Comparison of ENCODE assay signal across 8 mouse cellular contexts in the genomic region with DNA sequence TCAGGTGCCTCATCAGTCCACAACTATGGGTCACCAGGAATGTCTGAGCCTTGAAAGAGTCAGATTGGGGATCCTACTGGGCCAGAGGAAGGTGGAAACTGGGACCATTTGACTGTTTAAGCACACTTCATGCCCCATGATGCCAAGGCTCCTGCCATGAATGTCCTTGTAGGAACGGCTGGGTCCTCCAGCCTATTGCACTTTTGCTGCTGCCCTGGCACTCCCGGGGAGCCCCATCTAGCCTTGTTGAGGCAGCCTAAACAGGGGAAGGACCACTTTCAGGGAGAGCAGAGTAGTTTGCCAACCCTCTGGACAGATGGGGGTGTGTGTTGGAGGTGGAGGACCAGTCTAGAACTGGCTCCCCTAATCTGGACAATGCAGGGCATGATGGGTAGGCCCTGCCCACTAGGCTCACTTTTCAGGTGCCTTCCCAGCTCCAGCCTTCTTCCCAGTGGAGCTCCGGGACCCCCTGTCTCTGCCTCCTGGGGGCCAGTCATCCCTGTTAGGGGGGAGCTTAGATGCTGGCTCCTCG. TPM values are rescaled to one million over a fixed set of nuclear protein-coding genes. Genes with fewer than 3 reads are reported as not detected.
DNase-seq lines count a peak whose midpoint lies in the region; ATAC-seq and TF ChIP-seq lines count a peak whose summit lies in the region.

Gene Uckl1 (minus strand): TSS at position 482 of the 532 bp plus-strand sequence.

- DNase-seq in testis, postnatal 10 days (ENCODE audit: low spot score), result no peak
- no peak for DNase-seq in layer of hippocampus, postnatal 25 days (ENCODE audit: extremely low spot score in 1 of 2, low spot score in 1 of 2)
- DNase-seq in retina, embryonic 14.5 days (ENCODE audit: low spot score), result no peak
- no peak for DNase-seq in cerebellum, adult 9-10 months

- H3K36me3 ChIP-seq in testis, adult 2 months (ENCODE audit: control insufficient read depth, insufficient read depth, low read length), result peaks cover 3% of the 10 kb centered on the region
- peaks cover 66% of the 10 kb centered on the region for H3K36me3 ChIP-seq in embryonic facial prominence, embryonic 13.5 days
- peaks cover 42% of the 10 kb centered on the region for H3K36me3 ChIP-seq in heart, embryonic 11.5 days (ENCODE audit: control insufficient read depth, insufficient read depth, low read length)
- H3K36me3 ChIP-seq in midbrain, embryonic 13.5 days, result peaks cover 67% of the 10 kb centered on the region

- ATAC-seq in embryonic facial prominence, embryonic 13.5 days (ENCODE audit: insufficient number of reproducible peaks, insufficient read depth, low FRiP score, low TSS enrichment, low read depth), result no peak
- no peak for ATAC-seq in heart, embryonic 11.5 days (replicated peaks; ENCODE audit: insufficient number of reproducible peaks, low FRiP score, low TSS enrichment)
- no peak for ATAC-seq in midbrain, embryonic 13.5 days

- 93% methylated on average over 4 of the region's 4 CpGs for WGBS in embryonic facial prominence, embryonic 13.5 days
- WGBS in heart, embryonic 11.5 days (ENCODE audit: insufficient replicate concordance), result 85% methylated on average over 4 of the region's 4 CpGs
- WGBS in midbrain, embryonic 13.5 days, result 87% methylated on average over 4 of the region's 4 CpGs

- no peaks in the 10 kb centered on the region for H3K27me3 ChIP-seq in testis, adult 2 months (ENCODE audit: control insufficient read depth, insufficient read depth, low read length)
- H3K27me3 ChIP-seq in embryonic facial prominence, embryonic 13.5 days, result no peaks in the 10 kb centered on the region
- H3K27me3 ChIP-seq in heart, embryonic 11.5 days (ENCODE audit: control insufficient read depth, insufficient read depth, low read length), result no peaks in the 10 kb centered on the region
- no peaks in the 10 kb centered on the region for H3K27me3 ChIP-seq in midbrain, embryonic 13.5 days

- peaks cover 11% of the 10 kb centered on the region for H3K4me1 ChIP-seq in testis, adult 2 months (ENCODE audit: control insufficient read depth, insufficient read depth, low read length)
- H3K4me1 ChIP-seq in embryonic facial prominence, embryonic 13.5 days, result peaks cover 18% of the 10 kb centered on the region
- peaks cover 11% of the 10 kb centered on the region for H3K4me1 ChIP-seq in heart, embryonic 11.5 days (ENCODE audit: control insufficient read depth, insufficient read depth, low read length)
- peaks cover 25% of the 10 kb centered on the region for H3K4me1 ChIP-seq in midbrain, embryonic 13.5 days (replicated peaks)

- no peak within 1 kb of the TSS for H3K4me2 ChIP-seq in embryonic facial prominence, embryonic 13.5 days
- H3K4me2 ChIP-seq in heart, embryonic 11.5 days, result no peak within 1 kb of the TSS
- no peak within 1 kb of the TSS for H3K4me2 ChIP-seq in midbrain, embryonic 13.5 days (replicated peaks)

- H3K9me3 ChIP-seq in embryonic facial prominence, embryonic 13.5 days, result no peaks in the 10 kb centered on the region
- no peaks in the 10 kb centered on the region for H3K9me3 ChIP-seq in heart, embryonic 11.5 days (replicated peaks; ENCODE audit: control insufficient read depth, low read length)
- H3K9me3 ChIP-seq in midbrain, embryonic 13.5 days, result no peaks in the 10 kb centered on the region

- TF ChIP-seq POLR2A in testis, adult 2 months (IDR thresholded peaks at IDR 0.05; ENCODE audit: control insufficient read depth, low read depth, low read length), result no peak

- no peak for TF ChIP-seq CTCF in testis, adult 2 months (IDR thresholded peaks at IDR 0.05; ENCODE audit: control insufficient read depth, insufficient read depth, insufficient replicate concordance, low read depth, low read length)

- H3K4me3 ChIP-seq in testis, adult 2 months (ENCODE audit: control insufficient read depth, low read depth, low read length), result no peak within 1 kb of the TSS
- H3K4me3 ChIP-seq in embryonic facial prominence, embryonic 13.5 days, result no peak within 1 kb of the TSS
- no peak within 1 kb of the TSS for H3K4me3 ChIP-seq in heart, embryonic 11.5 days (ENCODE audit: low read depth, low read length)
- H3K4me3 ChIP-seq in midbrain, embryonic 13.5 days (replicated peaks), result no peak within 1 kb of the TSS

- H3K9ac ChIP-seq in embryonic facial prominence, embryonic 13.5 days, result peak within 1 kb of the TSS; percentile 17; the same call in 1 of the 2 replicates
- H3K9ac ChIP-seq in heart, embryonic 11.5 days (ENCODE audit: low read depth, low read length), result no peak within 1 kb of the TSS
- H3K9ac ChIP-seq in midbrain, embryonic 13.5 days (replicated peaks), result no peak within 1 kb of the TSS

- no peak within 1 kb of the TSS for H3K27ac ChIP-seq in testis, adult 2 months (ENCODE audit: control insufficient read depth, insufficient read depth, low read depth, low read length)
- H3K27ac ChIP-seq in embryonic facial prominence, embryonic 13.5 days, result no peak within 1 kb of the TSS
- no peak within 1 kb of the TSS for H3K27ac ChIP-seq in heart, embryonic 11.5 days (ENCODE audit: low read depth, low read length)
- H3K27ac ChIP-seq in midbrain, embryonic 13.5 days, result no peak within 1 kb of the TSS

RNA-seq across cellular contexts. Expression of gene Uckl1, which starts in this region (rescaled TPM):
- 44.4 and 44.5 TPM in 2 replicates for polyA plus RNA-seq in testis, adult 2 months (2012; rRNA removed)
- 41.1 and 57.1 TPM in 2 replicates for polyA plus RNA-seq in embryonic facial prominence, embryonic 13.5 days (2015; fragmentation: Nextera tagmentation; extraction: Ambion mirVana)
- polyA plus RNA-seq in heart, embryonic 11.5 days (2014; fragmentation: Nextera tagmentation; extraction: Ambion mirVana), result 66.2 and 66.7 TPM in 2 replicates
- total RNA-seq in layer of hippocampus, postnatal 25 days (2021), result 10 to 100 TPM; 53.3 to 73.1 TPM
- polyA plus RNA-seq in midbrain, embryonic 13.5 days (2015; fragmentation: Nextera tagmentation; extraction: Ambion mirVana), result 71.2 and 82.5 TPM in 2 replicates
